Mouse (Mus musculus): ENCODE results near the gene Cdhr3.
"Not testable (repeated sequence)": the region's sequence is repeated elsewhere in the genome, so short reads cannot be mapped to it uniquely, and the experiment has no call there.

The Cdhr3 gene

DNA sequence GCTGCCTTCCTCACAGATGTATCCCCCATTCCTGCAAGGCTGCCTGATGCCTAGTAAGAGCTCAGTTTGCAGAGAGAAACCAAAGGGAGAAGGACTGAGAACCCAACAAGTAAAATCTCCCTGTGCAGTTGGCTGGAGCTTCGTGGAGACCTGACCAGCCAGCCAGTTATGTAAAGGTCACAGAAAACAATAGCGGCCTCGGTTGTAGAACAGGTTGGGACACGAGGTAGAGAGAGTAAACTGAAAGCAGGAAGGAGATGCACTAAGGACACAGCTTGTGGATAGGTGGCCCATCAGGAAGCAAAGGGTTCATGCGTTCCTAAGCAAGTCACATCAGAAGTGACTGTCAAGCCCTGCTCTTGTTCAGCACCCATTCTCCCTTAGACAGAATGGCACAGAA, 86.8 kb downstream of the Cdhr3 start:
- no peaks in the 10 kb centered on the region for H3K9me3 ChIP-seq (ENCODE audit: low read length)
- TF ChIP-seq POU5F1 (IDR thresholded peaks at IDR 0.05; ENCODE audit: borderline replicate concordance, low read length) (no peak), CTCF (conservative IDR thresholded peaks at IDR 0.05; ENCODE audit: low read length) (no peak), NANOG (IDR thresholded peaks at IDR 0.05; ENCODE audit: borderline replicate concordance, low read length) (no peak)
- no peaks in the 10 kb centered on the region for H3K36me3 ChIP-seq (ENCODE audit: insufficient read depth, low read length)
- no peak overlapping the region for H3K4me3 ChIP-seq (replicated peaks; ENCODE audit: low read length)
- peaks cover 15% of the 10 kb centered on the region for H3K27me3 ChIP-seq (ENCODE audit: insufficient read depth, low read length)
- H3K4me1 ChIP-seq (replicated peaks; ENCODE audit: low read depth, low read length), result peaks cover 11% of the 10 kb centered on the region

DNA sequence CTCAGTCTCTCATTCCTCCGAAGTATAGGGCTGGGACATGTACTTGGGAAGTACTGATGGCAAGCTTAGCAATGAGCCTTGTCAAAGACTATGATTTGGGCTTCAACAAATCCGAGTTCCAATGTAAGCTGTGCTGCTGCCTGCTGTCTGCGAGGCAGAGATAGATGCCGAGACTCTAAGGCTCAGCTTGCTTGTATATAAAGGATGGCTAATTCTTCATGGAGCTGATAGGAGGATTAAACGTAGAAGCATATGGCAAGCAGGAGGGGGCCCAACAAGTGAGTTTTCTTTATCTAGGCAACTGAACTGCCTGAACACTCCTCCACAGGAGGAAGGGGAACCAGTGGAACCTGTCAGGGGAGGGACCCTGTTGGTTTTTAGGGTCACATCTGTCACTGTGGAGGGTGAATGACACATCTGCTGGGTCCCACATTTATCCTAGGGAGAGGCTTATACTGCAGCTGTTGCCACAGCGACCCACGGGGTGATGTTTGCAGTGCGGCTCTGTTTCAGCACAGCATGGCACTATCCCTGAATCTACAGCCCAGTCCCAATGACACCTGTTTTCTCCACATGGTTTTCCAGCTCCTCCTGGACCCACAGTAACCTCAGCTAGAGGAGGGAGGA, 89.2 kb downstream of the Cdhr3 start:
- peaks cover 13% of the 10 kb centered on the region for H3K27me3 ChIP-seq (ENCODE audit: insufficient read depth, low read length)
- no peaks in the 10 kb centered on the region for H3K36me3 ChIP-seq (ENCODE audit: insufficient read depth, low read length)
- peaks cover 5% of the 10 kb centered on the region for H3K4me1 ChIP-seq (replicated peaks; ENCODE audit: low read depth, low read length)
- no peaks in the 10 kb centered on the region for H3K9me3 ChIP-seq (ENCODE audit: low read length)
- H3K4me3 ChIP-seq (replicated peaks; ENCODE audit: low read length), result no peak overlapping the region
- TF ChIP-seq CTCF (conservative IDR thresholded peaks at IDR 0.05; ENCODE audit: low read length) (no peak), NANOG (IDR thresholded peaks at IDR 0.05; ENCODE audit: borderline replicate concordance, low read length) (no peak), POU5F1 (IDR thresholded peaks at IDR 0.05; ENCODE audit: borderline replicate concordance, low read length) (no peak)

DNA sequence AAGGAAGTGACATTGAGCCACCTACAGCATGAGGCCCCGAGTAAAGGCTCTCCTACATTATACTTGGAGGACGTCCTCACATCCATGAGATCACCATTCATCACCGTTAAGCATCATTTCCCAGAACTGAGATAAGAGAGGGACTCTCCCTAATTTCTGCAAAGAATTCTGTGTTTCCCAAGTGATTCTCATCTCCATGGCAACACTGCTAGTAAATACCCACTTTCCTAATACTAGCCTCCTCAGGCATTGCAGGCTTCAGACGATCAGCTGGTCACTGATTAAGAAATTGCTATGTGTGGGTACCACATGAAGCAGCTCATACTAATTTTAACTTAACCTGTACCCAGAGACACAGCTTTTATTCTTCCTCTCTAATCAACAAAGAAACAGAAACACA, 92.3 kb downstream of the Cdhr3 start:
- H3K27me3 ChIP-seq (ENCODE audit: insufficient read depth, low read length), result peaks cover 13% of the 10 kb centered on the region
- H3K36me3 ChIP-seq (ENCODE audit: insufficient read depth, low read length), result no peaks in the 10 kb centered on the region
- H3K4me1 ChIP-seq (replicated peaks; ENCODE audit: low read depth, low read length), result no peaks in the 10 kb centered on the region
- no peak overlapping the region for H3K4me3 ChIP-seq (replicated peaks; ENCODE audit: low read length)
- TF ChIP-seq POU5F1 (IDR thresholded peaks at IDR 0.05; ENCODE audit: borderline replicate concordance, low read length), result no peak
- TF ChIP-seq CTCF (conservative IDR thresholded peaks at IDR 0.05; ENCODE audit: low read length), result no peak
- no peak for TF ChIP-seq NANOG (IDR thresholded peaks at IDR 0.05; ENCODE audit: borderline replicate concordance, low read length)
- H3K9me3 ChIP-seq (ENCODE audit: low read length), result no peaks in the 10 kb centered on the region

DNA sequence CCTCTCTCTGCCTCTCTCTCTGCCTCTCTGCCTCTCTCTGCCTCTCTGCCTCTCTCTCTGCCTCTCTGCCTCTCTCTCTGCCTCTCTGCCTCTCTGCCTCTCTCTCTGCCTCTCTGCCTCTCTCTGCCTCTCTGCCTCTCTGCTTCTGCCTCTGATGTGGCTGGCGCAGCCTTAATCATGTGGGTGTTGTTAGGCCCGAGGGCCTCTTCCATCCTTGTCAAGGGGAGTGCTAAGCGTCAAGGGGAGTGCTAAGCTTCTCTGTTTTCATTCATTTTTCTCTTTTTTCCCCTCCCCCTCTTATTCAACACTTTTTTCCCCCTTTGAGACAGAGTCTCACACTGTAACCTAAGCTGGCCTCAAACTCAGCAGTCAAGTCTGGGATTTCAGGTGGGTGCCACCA, 92.9 kb downstream of the Cdhr3 start:
- not testable (repeated sequence) for H3K4me3 ChIP-seq (replicated peaks; ENCODE audit: low read length); H3K4me1 ChIP-seq (replicated peaks; ENCODE audit: low read depth, low read length); H3K36me3 ChIP-seq (ENCODE audit: insufficient read depth, low read length); H3K9me3 ChIP-seq (ENCODE audit: low read length)
- peaks cover 13% of the 10 kb centered on the region for H3K27me3 ChIP-seq (ENCODE audit: insufficient read depth, low read length)

DNA sequence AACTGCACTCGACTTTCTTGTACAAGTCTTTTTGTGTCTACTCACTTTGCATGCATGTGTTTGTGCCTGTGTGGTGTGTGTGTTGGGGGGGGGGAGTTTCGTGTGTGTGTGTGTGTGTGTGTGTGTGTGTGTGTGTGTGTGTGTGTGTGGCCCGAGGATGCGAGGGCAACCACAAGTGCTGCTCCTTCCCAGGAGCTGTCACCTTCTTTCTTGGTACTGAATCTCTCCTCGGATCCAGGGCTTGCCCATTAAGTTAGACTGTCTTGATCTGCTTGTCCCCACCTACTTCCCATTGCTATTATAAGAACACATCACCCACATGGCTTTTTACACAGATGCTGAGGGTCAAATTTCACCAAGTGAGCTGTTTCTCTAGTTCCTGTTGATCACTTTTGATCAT, 93.9 kb downstream of the Cdhr3 start:
- Histone ChIP-seq H3K4me1 (replicated peaks; ENCODE audit: low read depth, low read length) (no peaks in the 10 kb centered on the region), H3K9me3 (ENCODE audit: low read length) (peaks cover 6% of the 10 kb centered on the region), H3K27me3 (ENCODE audit: insufficient read depth, low read length) (peaks cover 13% of the 10 kb centered on the region), H3K4me3 (replicated peaks; ENCODE audit: low read length) (no peak overlapping the region), H3K36me3 (ENCODE audit: insufficient read depth, low read length) (no peaks in the 10 kb centered on the region)
- TF ChIP-seq NANOG (IDR thresholded peaks at IDR 0.05; ENCODE audit: borderline replicate concordance, low read length), result no peak
- TF ChIP-seq CTCF (conservative IDR thresholded peaks at IDR 0.05; ENCODE audit: low read length), result no peak
- TF ChIP-seq POU5F1 (IDR thresholded peaks at IDR 0.05; ENCODE audit: borderline replicate concordance, low read length), result no peak

DNA sequence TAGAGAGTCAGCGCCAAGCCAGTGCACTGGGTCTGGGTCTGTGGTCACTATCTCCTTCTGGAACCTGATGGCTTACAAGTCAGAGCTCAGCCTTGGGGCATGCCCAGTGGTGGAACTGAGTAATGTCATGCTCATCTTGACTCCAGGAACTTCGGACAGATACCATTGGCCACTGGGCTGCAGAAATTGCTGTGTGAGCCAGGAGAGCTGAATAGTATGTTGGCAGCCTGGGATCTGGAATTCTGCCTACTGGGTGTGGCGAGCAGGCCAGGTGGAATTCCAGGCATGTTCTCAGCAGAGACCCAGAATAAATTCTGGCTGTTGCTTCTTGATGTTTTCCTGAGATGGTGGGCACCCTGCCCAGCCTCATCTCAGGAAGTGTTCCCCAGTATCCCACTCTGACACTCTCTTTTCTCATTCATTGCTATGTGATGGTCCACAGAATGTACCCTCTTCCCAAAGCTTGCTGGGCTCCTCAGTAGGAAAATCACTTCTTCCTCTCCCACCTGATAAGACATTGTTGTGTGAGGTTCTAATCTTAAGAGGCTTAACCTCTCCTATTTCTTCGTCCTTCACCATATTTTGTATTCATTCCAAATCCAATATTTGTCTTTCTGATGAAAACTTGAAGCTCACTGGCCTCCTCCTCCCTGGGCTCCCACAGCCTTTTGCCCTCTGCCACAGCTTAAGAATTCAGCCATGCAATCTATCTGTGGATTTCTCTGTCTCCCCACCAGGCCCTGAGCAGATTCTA, 97.4 kb downstream of the Cdhr3 start:
- Histone ChIP-seq H3K9me3 (ENCODE audit: low read length) (peaks cover 12% of the 10 kb centered on the region), H3K4me3 (replicated peaks; ENCODE audit: low read length) (no peak overlapping the region), H3K4me1 (replicated peaks; ENCODE audit: low read depth, low read length) (no peaks in the 10 kb centered on the region), H3K27me3 (ENCODE audit: insufficient read depth, low read length) (peaks cover 2% of the 10 kb centered on the region; the same call in 1 of the 2 replicates), H3K36me3 (ENCODE audit: insufficient read depth, low read length) (no peaks in the 10 kb centered on the region)
- TF ChIP-seq POU5F1 (IDR thresholded peaks at IDR 0.05; ENCODE audit: borderline replicate concordance, low read length) (no peak), NANOG (IDR thresholded peaks at IDR 0.05; ENCODE audit: borderline replicate concordance, low read length) (no peak), CTCF (conservative IDR thresholded peaks at IDR 0.05; ENCODE audit: low read length) (no peak)

DNA sequence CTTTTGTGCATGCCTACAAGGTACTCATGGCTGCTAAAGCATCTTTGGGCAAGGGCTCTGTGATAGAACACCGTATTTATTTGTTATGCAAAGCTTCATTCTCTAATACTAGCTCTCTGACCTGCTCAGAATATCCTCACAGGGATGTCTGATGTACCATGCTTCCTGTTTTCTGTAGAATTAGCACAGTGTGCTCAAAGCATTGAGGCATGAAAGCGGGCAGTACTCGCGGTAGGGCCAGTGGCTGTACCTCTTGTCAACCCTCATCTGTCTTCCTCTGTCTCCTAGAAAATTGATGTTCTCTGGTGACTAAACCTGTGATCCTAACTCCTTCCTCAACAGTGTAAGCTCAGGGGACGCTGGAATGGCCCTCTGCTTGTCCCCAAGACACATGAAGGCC, 98.6 kb downstream of the Cdhr3 start:
- Histone ChIP-seq H3K4me3 (replicated peaks; ENCODE audit: low read length) (no peak overlapping the region), H3K9me3 (ENCODE audit: low read length) (peaks cover 12% of the 10 kb centered on the region), H3K27me3 (ENCODE audit: insufficient read depth, low read length) (no peaks in the 10 kb centered on the region), H3K4me1 (replicated peaks; ENCODE audit: low read depth, low read length) (peaks cover 9% of the 10 kb centered on the region), H3K36me3 (ENCODE audit: insufficient read depth, low read length) (no peaks in the 10 kb centered on the region)
- TF ChIP-seq CTCF (conservative IDR thresholded peaks at IDR 0.05; ENCODE audit: low read length), result no peak
- TF ChIP-seq POU5F1 (IDR thresholded peaks at IDR 0.05; ENCODE audit: borderline replicate concordance, low read length), result no peak
- TF ChIP-seq NANOG (IDR thresholded peaks at IDR 0.05; ENCODE audit: borderline replicate concordance, low read length), result no peak

DNA sequence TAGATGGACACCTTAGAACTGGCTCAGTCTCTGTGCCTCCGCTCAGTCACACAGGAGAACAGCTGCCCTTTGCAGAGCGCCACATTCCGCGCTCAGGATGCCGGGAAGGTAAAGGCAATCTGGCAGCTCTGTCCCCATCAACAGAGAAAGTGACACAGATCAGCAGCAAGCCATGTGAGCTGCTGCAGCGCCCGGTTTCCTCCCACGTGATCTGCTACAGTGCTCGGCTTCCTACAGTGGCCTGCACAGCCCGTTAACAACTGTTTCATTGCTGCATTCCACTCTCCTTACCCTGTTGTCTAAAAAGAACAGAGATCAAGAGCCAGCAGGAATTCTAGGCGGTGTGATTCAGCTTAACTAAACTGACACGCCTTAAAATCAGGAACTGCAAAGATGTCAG, 102.9 kb downstream of the Cdhr3 start:
- TF ChIP-seq NANOG (IDR thresholded peaks at IDR 0.05; ENCODE audit: borderline replicate concordance, low read length) (no peak), CTCF (conservative IDR thresholded peaks at IDR 0.05; ENCODE audit: low read length) (no peak), POU5F1 (IDR thresholded peaks at IDR 0.05; ENCODE audit: borderline replicate concordance, low read length) (no peak)
- Histone ChIP-seq H3K9me3 (ENCODE audit: low read length) (peaks cover 12% of the 10 kb centered on the region), H3K4me1 (replicated peaks; ENCODE audit: low read depth, low read length) (peaks cover 9% of the 10 kb centered on the region), H3K36me3 (ENCODE audit: insufficient read depth, low read length) (no peaks in the 10 kb centered on the region), H3K27me3 (ENCODE audit: insufficient read depth, low read length) (no peaks in the 10 kb centered on the region), H3K4me3 (replicated peaks; ENCODE audit: low read length) (no peak overlapping the region)

DNA sequence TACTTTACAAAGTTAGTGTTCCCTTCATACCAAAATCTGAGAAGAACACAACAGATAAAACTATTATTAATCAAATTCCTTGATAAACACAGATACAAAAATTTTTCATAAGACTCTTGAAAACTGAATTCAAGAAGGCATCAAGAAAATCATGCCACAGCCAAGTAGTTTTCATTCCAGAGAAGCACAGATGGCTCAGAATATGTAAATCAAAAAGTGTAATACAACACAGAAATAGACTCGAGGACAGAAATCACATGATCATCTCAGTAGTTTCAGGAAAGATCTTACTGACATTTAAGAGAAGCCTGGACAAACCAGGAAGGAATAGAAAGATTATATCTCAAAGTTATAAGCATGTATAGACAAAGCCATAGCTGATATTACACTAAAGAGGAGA, 106.4 kb downstream of the Cdhr3 start:
- Histone ChIP-seq H3K9me3 (ENCODE audit: low read length) (no peaks in the 10 kb centered on the region), H3K4me3 (replicated peaks; ENCODE audit: low read length) (no peak overlapping the region), H3K27me3 (ENCODE audit: insufficient read depth, low read length) (no peaks in the 10 kb centered on the region), H3K4me1 (replicated peaks; ENCODE audit: low read depth, low read length) (peaks cover 13% of the 10 kb centered on the region), H3K36me3 (ENCODE audit: insufficient read depth, low read length) (no peaks in the 10 kb centered on the region)
- TF ChIP-seq CTCF (conservative IDR thresholded peaks at IDR 0.05; ENCODE audit: low read length), result no peak
- TF ChIP-seq NANOG (IDR thresholded peaks at IDR 0.05; ENCODE audit: borderline replicate concordance, low read length), result no peak
- no peak for TF ChIP-seq POU5F1 (IDR thresholded peaks at IDR 0.05; ENCODE audit: borderline replicate concordance, low read length)
